Mouse (Mus musculus) left cerebral cortex, adult 18-20 months (tissue): ENCODE results near the gene Wdr31. TPM values are rescaled to one million over a fixed set of nuclear protein-coding genes. Genes with fewer than 3 reads are reported as not detected.

Experiments
- DNase-seq, 2 experiments: peaks; one replicate each; pipeline ENCODE4 v3.0.0; 2021 to 2022; ENCODE audit warnings: low spot score in 2 of 2, mixed read lengths in 1 of 2
- total RNA-seq, 2 experiments: library from RNA; stranded (reverse); gene quantifications; 2 replicates each; pipeline ENCODE4 v1.2.3; 2021

Wdr31 gene
- total RNA-seq, 2 experiments from 2014 or later = 8.5 to 8.7 TPM

DNA sequence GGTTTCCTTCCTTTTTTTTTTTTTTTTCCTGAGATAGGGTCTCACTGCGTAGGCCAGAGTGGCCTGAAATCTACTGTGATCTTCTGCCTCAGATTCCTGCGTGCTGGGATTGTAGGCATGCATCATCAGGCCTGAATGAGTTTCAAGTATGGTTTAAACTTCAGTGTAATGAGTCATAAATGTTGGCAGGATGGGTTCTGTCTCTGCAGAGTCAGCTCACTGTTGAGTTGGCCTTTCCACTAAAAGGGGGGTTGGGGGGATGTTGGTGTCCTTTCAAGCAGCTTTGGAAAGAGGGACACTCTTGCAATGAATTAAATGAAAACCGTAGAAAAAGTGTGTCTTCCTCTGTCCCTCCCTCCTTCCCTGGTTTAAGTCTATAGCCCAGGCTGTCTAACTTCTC lies 71.7 kb downstream of the Wdr31 start:
- DNase-seq = peak in 1 of 2 experiments; percentile 21

Other genes with a start within 250 kb of the Wdr31 start
- 10 to 100 TPM; 21.4 to 21.7 TPM for gene Zfp37, start 239.8 kb downstream of the Wdr31 start, total RNA-seq
- 1 to 10 TPM; 8.5 to 8.7 TPM for gene Slc31a2, start 208.3 kb downstream of the Wdr31 start, total RNA-seq
- 10 to 100 TPM; 32.8 to 33.2 TPM for gene Fkbp15, start 110.3 kb downstream of the Wdr31 start, total RNA-seq
- gene Slc31a1, start 110.2 kb downstream of the Wdr31 start, total RNA-seq = 10 to 100 TPM; 10.7 to 11.3 TPM
- 10 to 100 TPM; 47.9 to 49.7 TPM for gene Cdc26, start 62.3 kb downstream of the Wdr31 start, total RNA-seq
- gene Prpf4, start 62.1 kb downstream of the Wdr31 start, total RNA-seq = 10 to 100 TPM; 13.0 to 14.2 TPM
- not detected for gene Rnf183, start 35.6 kb downstream of the Wdr31 start, total RNA-seq
- gene Bspry, start 9.2 kb upstream of the Wdr31 start, total RNA-seq = under 1 TPM; 0.28 to 0.40 TPM
- gene Hdhd3, start 32.6 kb upstream of the Wdr31 start, total RNA-seq = 1 to 10 TPM; 8.9 to 9.0 TPM
- 10 to 100 TPM; 36.4 to 41.0 TPM for gene Alad, start 49.0 kb upstream of the Wdr31 start, total RNA-seq
- gene Pole3, start 54.2 kb upstream of the Wdr31 start, total RNA-seq = 10 to 100 TPM; 23.4 to 23.9 TPM
- under 1 TPM; 0.46 to 0.80 TPM for gene 4933430I17Rik, start 54.5 kb upstream of the Wdr31 start, total RNA-seq
- gene Rgs3, start 89.0 kb upstream of the Wdr31 start, total RNA-seq = 10 to 100 TPM; 25.7 TPM